Mouse (Mus musculus) adrenal gland, postnatal 25 days (tissue): ENCODE data around the gene Zfp143. TPM values are rescaled to one million over a fixed set of nuclear protein-coding genes. Genes with fewer than 3 reads are reported as not detected.
A peak's percentile ranks its signal among the peaks of the same experiment; 100 is the strongest.
"Not testable (repeated sequence)": the region's sequence is repeated elsewhere in the genome, so short reads cannot be mapped to it uniquely, and the experiment has no call there.

Experiments
- DNase-seq: peaks from one replicate; pipeline ENCODE4 v3.0.0; 2021; ENCODE audit warnings: mixed read lengths
- long read RNA-seq: library from polyadenylated mRNA; stranded (forward); transcript quantifications from one replicate; pipeline ENCODE4 v2.0.0, GENCODE M21; 2021
- total RNA-seq: library from RNA; stranded (reverse); gene quantifications from 2 replicates; pipeline ENCODE4 v1.2.3, GENCODE M21; 2021

Gene Zfp143
- total RNA-seq = 14.2 and 16.9 TPM in 2 replicates
- long read RNA-seq, partial matches to known transcripts = 2 of 9 reads
- long read RNA-seq, other reads (novel, unspliced or antisense) = 1 of 9 reads

DNA sequence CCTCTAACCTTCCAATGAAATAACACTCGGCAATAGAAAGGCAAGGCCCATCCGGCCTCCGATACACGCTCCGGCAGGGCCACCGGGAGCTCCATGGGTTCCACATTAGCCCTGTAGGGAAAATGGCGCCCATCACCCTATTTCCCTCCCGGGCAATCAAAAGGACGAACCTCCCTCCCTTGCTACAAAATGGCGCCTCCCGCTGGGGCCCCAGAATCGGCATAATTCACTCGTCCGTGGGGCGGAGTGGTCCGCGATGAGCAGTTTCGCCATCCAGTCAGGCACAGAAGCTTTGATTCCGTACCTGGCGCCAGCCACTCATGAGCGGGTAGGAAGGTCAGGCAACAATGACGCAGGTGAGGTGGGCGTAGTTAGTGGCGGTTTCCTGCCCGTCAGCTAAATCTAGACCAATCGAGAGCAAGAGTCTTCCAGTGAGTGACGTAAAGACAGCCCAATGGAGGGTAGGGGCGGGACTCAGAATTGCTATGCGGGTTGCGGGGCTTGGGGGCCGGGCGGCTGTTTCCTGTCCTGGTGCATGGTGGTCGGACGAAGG, at the start of gene Zfp143:
TSS of gene Zfp143 (plus strand) at position 19 of the 553 bp plus-strand sequence.
- peak; percentile 99 for DNase-seq

- DNase-seq = no peak
Observed at GRCm38 (mm10) chr7:110011417-110011816, 49.6 kb upstream of the Zfp143 start.

DNA sequence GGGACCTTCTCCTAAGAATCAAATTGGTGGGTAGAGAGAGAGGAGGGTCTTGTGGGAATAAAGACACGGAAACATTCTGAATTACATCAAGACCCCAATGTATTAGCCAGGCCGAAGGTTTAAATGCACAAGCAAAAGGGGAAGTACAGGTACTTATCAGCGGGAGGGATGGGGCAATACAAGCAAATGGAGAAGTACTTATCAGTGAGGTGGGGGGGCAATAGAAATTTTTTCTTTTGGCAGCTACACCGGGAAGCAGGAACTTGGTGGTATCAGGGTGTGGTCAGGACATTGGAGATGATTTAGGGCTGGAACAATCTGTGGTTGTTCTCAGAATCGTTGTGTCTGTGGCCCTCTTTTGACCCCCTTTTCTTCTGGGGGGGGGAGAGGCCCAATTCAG, 46.7 kb upstream of the Zfp143 start:
- no peak for DNase-seq

DNA sequence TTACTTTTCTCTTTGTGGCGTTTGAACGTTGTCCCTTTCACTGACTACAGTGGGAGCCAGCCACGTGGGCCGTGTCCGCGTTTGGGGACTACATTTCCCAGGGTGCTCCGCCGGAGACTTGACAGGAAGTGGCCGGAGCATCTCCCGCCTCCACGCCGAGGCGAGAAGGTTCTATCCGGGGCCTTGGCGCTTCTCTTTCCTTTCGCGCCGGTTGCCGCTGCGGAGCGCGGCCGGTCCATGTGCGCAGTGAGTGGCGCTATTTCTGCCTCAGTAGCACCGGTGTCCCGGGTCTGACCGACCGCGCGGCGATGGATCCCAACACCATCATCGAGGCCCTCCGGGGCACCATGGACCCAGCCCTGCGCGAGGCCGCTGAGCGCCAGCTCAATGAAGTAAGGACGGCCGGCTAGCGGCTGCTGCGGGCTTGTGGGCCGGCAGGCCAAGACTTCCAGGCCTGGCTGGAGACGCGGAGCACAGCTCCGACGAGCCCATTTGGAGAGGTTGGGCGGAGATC, 42.8 kb upstream of the Zfp143 start, which contains the start of gene Ipo7:
TSS of gene Ipo7 (plus strand) at position 158 of the 514 bp plus-strand sequence.
- peak; percentile 92 for DNase-seq

DNA sequence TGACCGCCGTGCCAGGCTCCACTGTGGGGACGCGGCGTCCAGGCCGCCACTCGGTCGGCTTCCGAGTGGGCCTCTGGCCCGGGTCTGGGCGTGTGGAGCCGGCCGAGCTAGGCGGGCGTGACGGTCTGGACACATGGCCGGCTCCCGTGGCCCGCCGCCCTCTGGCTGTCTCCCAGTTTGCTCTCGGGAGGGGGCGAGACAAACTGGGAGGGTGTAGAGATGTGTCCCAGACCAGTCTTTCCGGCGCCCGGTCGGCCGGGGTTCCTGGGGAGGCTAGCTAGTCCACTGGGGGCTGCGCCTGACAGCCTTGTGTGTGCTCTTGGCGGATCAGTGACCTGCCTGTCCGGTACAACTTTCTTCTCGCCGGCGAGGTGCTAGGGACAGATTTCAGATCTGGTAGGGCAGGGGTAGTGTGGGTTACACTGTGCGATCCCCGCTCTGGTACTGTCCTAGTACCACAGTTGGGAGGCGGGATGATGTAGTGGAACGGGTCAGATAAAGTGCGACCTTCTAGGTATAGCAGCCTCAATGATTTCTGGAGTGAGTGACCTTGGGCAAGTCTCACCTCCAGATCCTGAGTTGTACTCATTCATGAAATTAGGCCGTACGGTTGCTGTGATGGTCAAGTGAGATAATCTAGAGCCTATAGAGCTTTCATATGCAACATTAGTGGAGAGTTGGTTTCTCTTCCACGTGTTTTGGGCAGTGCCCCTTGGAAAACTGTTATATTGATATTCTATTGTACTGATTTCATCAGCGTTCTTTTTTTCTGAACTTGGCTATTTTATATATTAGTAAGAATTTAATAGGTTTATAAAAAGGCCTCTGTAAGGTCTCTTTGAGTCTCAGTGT, 42.2 kb upstream of the Zfp143 start:
- peak; percentile 57 for DNase-seq

GRCm38 (mm10) chr7:110023553-110023952, 37.5 kb upstream of the Zfp143 start:
- no peak for DNase-seq

GRCm38 (mm10) chr7:110026594-110026993, 34.4 kb upstream of the Zfp143 start:
- no peak for DNase-seq

DNA sequence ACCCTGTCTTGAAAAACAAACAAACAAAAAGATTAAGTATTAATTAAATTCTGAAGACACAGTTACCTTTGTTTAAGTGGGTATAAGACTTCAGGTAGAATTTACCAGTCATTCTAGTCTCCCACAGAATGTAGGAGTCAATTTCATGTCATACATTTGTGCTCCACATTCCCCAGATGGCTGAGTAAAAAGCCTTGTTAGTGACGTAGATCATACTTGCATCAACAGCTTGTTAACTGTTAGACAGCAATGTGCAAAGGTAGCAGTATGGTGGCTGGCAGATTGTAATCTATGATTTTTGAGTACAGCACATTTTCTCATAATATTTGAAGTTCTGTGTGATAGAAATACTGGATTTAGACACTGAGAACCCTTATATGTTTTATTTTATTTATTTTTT, 32.2 kb upstream of the Zfp143 start:
- DNase-seq = no peak

DNA sequence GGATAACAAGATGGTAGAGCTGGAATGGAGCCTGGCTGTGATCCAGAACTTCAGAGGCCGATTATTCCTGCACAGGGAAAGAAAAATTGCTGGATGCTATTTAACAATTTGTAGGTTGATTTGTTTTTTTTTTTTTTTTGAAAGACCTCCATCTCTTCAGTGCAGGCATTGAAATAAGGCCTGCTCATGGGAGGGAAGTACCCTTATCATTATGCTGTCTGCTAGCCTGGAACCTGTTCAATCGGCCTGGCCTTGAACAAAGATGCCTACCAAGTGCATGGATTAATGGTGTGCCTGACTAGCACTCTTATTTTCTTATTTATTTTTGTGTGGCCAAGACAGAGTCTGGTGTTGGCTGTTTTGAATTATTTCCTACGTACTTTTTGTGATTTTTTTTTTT, 30.7 kb upstream of the Zfp143 start:
- no peak for DNase-seq

DNA sequence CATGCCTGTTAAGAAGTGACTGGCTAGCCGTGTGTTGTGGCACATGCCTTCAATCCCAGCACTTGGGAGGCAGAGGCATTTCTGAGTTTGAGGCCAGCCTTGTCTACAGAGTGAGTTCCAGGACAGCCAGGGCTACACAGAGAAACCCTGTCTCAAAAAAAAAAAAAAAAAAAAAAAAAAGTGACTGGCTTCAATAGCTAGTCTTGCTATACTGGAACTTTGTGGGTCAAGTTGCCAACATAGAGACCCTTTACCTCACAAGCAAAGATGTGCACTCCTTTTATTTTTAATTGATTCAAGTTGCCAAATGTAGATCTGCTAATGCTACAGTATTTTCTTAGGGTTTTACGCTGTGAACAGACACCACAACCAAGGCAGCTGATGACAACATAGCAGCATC, 3.3 kb upstream of the Zfp143 start:
- DNase-seq = not testable (repeated sequence)

DNA sequence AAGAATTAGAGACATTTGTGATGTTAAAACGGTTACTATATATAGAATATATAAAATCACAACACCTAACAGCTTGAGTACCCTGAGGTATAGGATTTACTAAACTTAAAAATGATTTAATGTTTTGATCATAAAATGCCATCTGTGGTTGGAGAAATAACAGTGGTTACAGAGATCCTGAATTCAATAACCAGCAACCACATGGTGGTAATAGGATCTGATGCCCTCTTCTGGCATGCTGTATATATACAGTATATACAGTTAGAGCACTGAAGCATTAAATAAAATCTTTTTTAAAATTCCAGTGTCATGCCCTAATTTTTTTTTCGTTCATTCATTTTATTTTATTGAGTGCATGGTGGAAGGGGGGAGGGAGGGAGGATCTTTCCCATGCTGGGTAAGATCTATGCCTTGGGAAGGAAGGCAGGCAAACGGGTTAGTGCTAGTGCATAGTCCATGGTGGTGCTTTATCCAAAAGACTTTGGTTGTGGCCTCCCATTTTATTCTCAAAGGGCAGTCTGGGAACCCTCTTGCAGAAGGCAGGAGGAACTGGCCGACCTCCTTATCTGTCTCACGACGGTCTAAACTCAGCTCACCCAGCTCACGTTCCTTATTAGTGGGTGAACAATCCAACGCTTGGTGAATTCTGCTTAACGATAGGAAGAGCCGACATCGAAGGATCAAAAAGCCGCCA, 1.8 kb upstream of the Zfp143 start:
- no peak for DNase-seq

DNA sequence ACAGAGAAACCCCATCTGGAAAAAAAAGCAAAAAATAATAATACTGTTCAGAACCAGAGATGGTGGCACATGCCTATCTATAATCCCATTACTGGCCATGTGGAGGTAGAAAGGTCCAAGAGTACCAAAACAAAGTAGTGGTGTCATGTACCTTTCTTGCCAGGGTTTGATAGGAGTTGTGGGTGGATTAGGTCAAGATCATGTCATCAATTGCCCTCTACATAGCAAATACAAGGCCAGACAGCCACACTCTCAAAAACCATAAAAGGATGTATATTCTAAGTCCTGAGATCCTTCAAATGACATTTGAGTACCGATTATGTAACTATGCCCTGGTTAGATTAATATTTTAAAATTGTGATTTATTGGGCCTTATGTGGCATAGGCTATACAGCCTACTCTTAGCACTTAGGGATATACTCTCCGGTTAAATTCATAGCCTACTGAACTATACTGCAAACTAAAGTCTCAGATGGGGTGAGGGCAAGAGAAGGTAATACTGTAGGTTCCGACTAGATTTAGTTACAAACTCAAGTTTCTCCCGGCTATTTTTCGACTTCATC, 830 bp upstream of the Zfp143 start:
- DNase-seq = no peak

GRCm38 (mm10) chr7:110060669-110061198, 283 bp upstream of the Zfp143 start:
- no peak for DNase-seq

DNA sequence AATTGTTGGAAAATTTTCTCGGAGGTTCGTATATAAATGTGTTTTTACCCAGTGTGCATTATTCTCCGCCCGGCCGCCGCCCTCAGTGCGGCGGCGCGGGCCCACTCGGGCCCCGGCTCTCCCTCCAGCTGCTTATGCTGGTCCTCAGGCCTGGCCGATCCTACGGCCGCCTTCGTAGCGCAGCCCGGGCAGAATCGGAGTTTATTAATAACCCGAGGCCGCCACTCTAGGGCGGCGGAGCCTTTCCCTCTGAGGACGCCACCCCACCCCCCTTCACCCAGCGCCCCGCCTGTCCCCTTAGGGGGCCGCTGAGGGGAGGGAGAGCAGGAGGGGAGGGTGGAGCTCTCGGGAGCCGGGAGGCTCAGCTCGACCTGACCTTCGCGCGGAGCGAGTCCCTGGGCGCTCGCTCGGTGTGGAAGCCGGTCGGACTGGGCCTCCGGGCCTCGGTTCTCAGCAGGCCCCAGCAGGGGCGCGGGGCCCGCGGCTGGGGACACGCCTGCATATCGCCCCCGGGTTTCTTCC, 796 bp downstream of the Zfp143 start:
- peak; percentile 89 for DNase-seq

DNA sequence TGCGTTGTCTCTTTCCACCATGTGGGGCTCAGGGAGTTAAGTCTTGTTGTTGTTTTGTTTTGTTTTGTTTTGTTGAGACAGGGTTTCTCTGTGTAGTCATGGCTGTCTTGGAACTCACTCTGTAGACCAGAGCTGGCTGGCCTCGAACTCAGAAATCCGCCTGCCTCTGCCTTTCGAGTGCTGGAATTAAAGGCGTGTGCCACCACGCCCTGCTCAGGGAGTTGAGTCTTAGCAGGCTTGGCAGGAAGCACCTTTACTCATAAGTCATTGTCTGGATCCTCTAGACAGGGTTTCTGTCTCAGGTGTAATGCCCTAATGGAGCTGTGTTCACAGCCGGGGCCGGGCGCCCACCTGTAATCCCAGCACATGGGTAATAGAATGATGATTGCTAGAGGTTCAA, 2.7 kb downstream of the Zfp143 start:
- no peak for DNase-seq

DNA sequence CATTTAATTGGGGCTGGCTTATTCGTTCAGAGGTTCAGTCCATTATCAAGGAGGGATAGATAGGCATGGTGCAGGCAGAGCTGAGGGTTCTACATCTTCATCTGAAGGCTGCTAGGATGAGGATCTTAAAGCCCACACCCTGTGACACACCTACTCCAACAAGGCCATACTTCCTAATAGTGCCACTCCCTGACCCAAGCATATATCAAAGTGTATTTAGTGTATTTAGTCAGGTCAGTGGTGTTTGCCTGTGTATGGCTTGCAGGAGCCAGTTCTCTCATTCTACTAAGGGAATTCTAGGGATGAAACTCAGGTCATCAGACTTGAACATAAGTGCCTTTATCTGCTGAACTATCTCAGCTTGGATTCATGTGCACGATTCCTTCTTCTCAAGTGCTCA, 8.1 kb downstream of the Zfp143 start:
- no peak for DNase-seq

- peak; percentile 7 for DNase-seq
Observed at GRCm38 (mm10) chr7:110078168-110078567, 17.2 kb downstream of the Zfp143 start.

DNA sequence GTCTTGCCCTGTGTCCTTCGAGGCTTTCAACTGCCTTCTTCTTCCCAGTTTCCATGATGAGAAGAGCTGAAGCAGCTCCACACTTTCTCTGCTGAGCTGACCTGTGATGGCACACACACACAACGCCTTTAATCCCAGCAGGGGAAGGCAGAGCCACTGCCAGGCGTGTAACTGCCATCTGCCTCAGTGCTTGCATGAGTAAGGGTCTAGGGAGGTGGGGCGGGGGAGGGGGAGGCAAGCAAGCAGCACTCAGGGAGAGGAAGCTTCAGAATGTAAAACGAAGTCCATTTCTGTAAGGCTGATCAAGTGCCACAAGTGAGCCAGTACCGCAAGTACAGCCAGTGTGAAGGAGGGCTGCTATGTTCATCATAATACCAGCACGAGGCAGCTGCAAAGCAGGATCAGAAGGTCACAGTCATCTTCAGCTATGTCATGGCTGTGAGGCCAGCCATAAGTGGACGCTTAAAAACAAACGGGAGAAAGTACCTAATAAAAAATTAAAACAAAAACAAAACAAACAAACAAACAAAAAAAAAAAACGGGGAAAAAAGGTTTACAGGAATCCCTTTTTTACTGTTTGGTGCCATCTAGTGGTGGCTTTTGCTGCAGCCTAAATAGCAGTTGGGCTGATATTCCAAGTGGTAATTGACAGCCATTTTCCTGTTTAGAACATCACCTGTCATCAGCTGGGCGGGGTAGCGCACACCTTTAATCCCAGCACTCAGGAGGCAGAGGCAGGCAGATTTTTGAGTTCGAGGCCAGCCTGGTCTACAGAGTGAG, 22.6 kb downstream of the Zfp143 start:
- peak; percentile 30 for DNase-seq

GRCm38 (mm10) chr7:110085217-110085616, 24.2 kb downstream of the Zfp143 start:
- DNase-seq = no peak

DNA sequence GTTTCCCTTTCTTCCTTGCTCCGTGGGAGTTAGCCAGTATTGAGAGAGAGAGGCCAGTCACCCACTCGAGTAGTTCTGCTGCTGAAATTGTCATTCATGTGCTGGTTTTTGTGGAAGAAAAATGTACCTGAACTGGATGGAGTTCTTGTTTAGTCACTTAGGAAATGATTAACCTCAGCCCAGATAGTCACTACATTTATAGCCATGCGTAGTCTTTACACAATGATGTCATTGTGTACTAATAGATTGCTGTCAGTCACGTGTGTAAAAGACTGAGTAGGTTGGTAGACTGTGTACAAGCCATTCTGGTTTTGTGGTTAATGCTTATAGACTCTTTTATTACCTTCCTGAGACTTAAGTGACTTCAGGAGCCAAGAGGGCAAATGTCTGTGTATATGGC, 26.9 kb downstream of the Zfp143 start:
- DNase-seq = no peak

GRCm38 (mm10) chr7:110091670-110092069, 30.7 kb downstream of the Zfp143 start:
- no peak for DNase-seq
